Mouse (Mus musculus): ENCODE data around the gene Tfr2. TPM values are rescaled to one million over a fixed set of nuclear protein-coding genes. Genes with fewer than 3 reads are reported as not detected.

Gene Tfr2
- 1 to 10 TPM in 1 of 2 experiments, under 1 TPM in 1; 0.95 to 1.1 TPM for total RNA-seq (2021)
- long read RNA-seq, experiment 1, partial matches to known transcripts = 3 of 3 reads
- long read RNA-seq, experiment 1, other reads (novel, unspliced or antisense) = 0 of 3 reads
- long read RNA-seq, experiment 2 = 0 reads

- DNase-seq = peak; percentile 59 to 77
Observed at GRCm38 (mm10) chr5:137569665-137570064, at the start of gene Tfr2. TSS of gene Tfr2 (plus strand) at chr5:137569840.

- DNase-seq = no peak
Observed at GRCm38 (mm10) chr5:137521861-137522260, 47.8 kb upstream of the Tfr2 start.

- DNase-seq = no peak
Observed at GRCm38 (mm10) chr5:137522711-137523110, 46.9 kb upstream of the Tfr2 start.

GRCm38 (mm10) chr5:137523396-137524250, 46.0 kb upstream of the Tfr2 start:
- no peak for DNase-seq

- no peak for DNase-seq
Observed at GRCm38 (mm10) chr5:137524251-137524515, 45.5 kb upstream of the Tfr2 start.

GRCm38 (mm10) chr5:137524671-137525070, 45.0 kb upstream of the Tfr2 start:
- DNase-seq = no peak

DNA sequence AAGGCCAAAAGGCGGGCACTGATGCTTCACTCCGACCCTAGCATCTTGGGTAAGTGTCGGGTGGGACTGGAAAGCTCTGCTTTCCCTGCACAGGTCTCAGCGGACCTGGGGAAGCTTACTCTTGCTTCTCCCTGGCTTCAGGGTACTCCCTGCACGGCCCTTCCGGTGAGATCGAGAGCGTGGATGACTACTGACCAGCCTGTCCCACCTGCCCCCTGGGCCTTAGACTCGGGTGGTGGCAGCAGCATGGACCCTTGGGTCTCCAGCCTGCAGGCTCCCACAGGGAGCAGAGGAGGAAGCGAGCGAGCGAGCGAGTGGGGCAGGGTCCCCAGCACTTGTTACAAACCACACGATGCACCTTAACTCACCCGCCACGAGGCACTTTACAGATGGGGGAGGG, 44.1 kb upstream of the Tfr2 start:
- DNase-seq = no peak

- peak; percentile 64 to 80 for DNase-seq
Observed at GRCm38 (mm10) chr5:137526192-137526936, 43.3 kb upstream of the Tfr2 start.

DNA sequence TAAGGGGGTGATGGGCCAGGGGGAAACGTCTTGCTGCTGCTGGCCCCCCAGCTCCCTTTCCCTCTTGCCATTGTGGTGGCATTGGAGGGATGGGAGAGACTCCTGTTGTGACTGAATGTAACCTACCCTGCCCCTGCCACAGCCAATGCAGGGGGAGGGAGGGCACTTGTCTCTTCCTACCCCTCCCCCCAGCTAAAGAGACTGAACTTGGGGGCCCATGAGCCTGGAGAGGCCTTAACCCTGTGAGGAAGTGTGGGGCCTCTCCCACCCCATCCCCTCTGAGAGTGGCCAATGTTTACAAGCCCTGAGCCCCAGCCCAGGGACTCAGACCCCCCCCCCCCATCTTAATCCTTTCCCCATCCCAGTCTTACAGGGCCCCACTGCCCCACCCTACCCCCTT, 42.2 kb upstream of the Tfr2 start:
- no peak for DNase-seq

DNA sequence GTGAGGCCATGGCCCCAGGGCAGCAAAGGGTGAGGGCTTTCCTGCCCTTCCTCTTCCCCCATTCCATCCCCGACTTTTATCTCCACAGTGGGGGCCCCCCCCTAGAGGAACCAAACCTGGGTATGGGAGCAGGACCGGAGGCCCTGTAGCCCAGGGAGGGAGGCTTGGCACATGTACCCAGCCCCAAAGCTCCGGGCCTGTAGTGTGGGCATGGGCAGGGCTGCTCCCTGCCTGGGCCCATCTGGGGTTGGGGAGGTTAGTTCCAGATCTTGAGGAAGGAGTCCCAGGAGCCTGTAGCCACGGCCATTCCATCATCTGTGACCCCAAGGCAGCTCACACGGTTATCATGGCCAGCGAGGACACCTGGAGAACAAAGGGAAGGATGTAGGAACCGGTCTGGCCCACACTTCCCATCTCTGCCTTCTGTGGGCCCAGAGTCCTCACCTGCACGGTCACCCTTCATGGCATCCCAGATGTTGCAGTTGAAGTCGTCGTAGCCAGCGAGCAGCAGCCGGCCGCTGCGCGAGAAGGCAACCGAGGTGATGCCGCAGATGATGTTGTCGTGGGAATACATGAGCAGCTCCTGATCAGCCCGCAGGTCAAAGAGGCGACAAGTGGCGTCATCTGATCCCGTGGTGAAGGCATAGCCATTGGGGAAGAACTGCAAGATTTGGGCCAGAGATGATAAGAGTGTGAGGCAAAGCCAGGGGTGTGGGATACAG, 41.2 kb upstream of the Tfr2 start:
- DNase-seq = no peak

GRCm38 (mm10) chr5:137529221-137529995, 40.2 kb upstream of the Tfr2 start:
- no peak for DNase-seq

DNA sequence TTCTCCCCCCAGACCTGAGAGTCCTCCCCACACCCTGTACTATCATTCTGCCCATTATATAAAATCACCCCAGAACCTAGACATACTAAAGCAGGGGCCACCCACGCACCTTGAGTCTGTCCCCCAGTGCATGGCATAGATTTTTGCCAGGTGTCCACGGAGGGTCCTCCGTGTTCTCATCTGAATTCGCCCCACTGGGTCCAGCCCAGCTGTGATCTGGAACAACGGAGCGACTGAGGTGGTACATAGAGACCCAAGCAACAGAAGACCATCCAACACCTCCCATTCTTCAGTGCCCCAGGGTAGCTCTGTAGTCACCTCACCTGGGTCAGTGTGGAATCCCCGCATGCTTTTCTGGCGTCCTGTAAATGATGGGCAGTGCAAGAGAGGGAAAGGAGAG, 39.6 kb upstream of the Tfr2 start:
- DNase-seq = no peak

DNA sequence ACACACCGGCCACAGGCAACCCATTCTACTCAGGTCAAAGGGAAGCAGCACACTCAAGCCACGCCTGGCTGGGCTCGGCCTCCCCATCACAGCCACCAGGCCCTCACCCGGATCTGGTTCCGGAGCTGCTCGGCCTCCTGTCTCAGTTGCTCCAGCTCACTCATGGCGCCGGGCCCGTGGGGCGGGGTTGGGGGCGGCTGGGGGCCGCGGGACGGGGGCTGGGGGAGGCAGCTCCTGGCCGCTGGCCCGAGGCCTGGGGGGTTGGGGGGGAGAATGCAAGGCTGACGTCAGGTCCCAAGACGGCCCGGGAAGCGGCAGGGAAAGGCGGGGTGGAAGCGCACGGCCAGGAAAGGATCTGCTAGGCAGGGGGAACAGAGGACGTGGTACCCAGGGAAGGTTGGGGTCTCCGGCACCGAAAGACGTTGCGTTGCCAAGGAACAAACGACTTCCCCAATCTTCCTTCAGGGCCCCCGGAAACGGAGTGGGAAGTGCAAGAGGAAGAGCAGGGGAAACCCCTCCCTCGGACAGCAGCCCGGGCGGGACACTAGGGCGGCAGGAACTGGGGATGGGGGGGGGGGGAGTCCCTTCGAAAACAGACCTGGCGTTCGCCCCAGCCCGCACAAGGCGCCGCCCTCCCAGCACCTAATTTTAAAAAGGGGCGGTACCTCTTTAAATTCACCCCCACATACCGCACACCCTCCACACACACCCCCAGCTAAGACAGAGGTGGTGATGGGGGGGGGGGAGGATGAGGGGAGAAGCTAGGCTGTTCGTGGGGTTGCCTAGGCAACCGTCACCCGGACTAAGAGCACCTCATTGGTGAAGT, 38.8 kb upstream of the Tfr2 start:
- peak; percentile 67 to 79 for DNase-seq

DNA sequence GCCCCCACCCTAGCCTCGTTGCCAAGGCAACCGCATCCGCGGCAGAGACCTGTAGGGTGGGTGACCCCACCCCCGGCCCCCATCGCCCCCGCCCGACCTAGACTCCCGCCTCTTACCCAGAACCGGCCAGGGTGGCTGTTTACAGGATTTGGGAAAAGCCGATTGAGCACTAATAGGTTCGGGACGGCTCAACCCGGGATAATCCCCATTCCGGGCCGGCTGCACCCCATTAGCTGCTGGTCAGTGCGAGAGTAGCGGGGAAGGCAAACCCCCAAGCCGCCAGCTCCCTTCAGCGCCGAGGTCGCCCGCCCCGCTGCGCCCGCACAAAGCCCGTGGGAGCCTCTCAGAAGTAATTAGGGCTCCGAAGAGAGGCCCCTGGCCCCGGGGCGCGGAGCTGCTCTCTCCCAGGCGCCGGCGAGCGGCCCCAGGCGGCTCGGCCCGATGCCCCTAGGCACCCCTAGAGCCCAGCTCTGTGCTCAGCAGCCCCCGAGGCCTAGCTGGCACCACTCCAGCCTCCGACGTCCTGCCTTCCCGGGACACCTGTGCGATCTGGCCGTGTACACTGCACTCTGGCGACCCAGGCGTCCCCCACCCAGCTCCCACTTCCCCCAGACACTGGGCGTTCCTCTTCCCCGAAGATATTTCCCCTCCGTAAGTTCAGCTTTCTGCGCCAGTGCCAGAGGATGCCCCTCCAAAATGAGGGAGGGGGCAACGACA, 38.1 kb upstream of the Tfr2 start:
- DNase-seq = peak; percentile 69 to 81

DNA sequence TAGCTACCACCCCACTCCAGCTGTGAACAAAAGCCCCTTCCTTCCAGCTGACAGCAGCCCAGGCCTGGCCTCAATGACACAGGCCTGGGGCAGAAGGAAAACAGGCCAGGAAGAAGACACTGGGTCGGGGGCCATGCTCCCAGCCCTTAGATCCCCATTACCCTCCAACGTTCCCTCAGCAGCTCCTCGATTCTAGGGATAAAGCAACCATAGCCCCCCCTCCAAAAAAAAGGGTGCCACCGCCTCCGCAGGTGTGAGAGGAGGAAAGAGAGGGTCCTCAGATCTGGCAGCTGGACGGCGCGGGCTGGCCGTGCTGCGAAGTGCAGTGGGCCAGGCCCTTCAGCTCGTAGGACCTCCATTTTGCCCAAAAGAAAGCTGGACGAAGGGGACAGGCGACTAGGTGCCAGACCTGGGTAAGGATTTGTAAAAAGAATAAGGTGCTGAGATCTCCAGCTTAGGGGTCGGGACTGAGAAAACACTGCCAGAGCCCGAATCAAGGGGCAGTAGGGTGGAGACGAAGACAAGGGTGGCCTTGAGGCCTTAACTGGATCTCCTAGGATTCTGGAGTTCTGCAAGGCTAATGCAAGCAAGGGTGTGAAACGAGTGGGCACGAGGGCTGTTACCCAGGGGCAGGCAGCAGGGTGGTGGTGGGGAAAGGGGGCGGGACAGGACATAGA, 37.4 kb upstream of the Tfr2 start:
- peak; percentile 37 to 53 for DNase-seq

GRCm38 (mm10) chr5:137532808-137533116, 36.9 kb upstream of the Tfr2 start:
- DNase-seq = no peak

DNA sequence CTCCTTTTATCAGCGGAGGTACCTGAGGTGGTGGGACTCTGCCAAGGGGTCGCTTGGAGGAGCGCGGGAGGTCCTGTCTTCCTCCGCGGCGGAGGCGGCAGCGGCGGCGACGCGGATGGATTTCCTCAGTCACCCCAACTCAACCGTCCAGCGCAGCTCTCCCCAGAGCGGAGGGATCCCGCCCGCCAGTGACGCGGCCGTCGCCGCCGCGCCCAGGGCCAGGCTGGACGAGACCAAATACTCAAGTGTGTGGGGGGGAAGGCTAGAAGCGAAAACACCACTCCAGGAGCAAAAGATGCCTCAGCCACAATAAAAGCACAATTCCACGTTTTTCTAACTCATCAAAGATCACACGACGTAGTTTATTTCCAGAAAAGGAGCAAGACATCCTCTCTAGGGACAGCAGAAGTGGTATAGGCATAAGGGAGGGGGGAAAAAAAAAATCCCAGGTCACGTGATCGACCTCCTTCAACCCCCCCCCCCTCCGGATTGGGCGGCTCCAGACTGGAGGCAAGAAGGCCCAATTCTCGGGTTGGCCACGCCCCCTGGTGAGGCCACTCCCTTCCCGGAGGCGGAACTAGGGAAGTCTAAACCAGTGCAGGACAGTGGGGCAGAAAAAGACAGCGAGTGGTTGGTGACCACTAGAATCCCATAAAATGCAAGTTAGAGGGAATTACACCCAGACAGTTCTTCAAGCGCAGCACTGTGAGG, 36.4 kb upstream of the Tfr2 start, which contains the start of the genes Epo and Gnb2:
Epo (minus strand) TSS at position 126 of the 711 bp plus-strand sequence.
Gnb2 (minus strand) TSS at position 394 of the 711 bp plus-strand sequence.
- peak; percentile 99 to 100 for DNase-seq

GRCm38 (mm10) chr5:137534762-137535161, 34.9 kb upstream of the Tfr2 start:
- no peak for DNase-seq

GRCm38 (mm10) chr5:137535318-137535717, 34.3 kb upstream of the Tfr2 start:
- DNase-seq = no peak

Measured in adrenal gland, postnatal 36 days (tissue).